Mouse (Mus musculus) gastrocnemius, adult 2 months (tissue): ENCODE data around the gene Ankrd65. TPM values are rescaled to one million over a fixed set of nuclear protein-coding genes. Genes with fewer than 3 reads are reported as not detected.
"Not testable (repeated sequence)": the region's sequence is repeated elsewhere in the genome, so short reads cannot be mapped to it uniquely, and the experiment has no call there.

Experiments
- DNase-seq: peaks from one replicate; pipeline ENCODE4 v3.0.0; 2022
- H3K27ac ChIP-seq: fragments of 200-600 bp; 2 replicates; pipeline ENCODE4 v1.8.1; 2022; ENCODE audit warnings: mild to moderate bottlenecking
- H3K4me3 ChIP-seq: fragments of 200-600 bp; 2 replicates; pipeline ENCODE4 v1.8.1; 2022; ENCODE audit warnings: mild to moderate bottlenecking, moderate library complexity
- CTCF ChIP-seq: fragments of 200-600 bp; IDR thresholded peaks from 2 replicates; pipeline ENCODE4 v1.8.1; 2022; ENCODE audit warnings: antibody characterized with exemption, mild to moderate bottlenecking, moderate library complexity
- intact Hi-C: fragments of 180-260 bp; cut with DNase I; formaldehyde crosslinking; loops from one replicate; pipeline ENCODE4 v1.15.1; 2025
- total RNA-seq, 2 experiments: library from RNA; stranded (reverse); gene quantifications; 2 replicates each; pipeline ENCODE4 v1.2.3; 2021

Gene Ankrd65
- total RNA-seq, 2 experiments from 2014 or later, result not detected

GRCm38 (mm10) chr4:155779498-155779897, 10.7 kb upstream of the Ankrd65 start:
- H3K27ac ChIP-seq, result peak overlapping the region; percentile 97
- TF ChIP-seq CTCF, result no peak
- DNase-seq, result no peak
- intact Hi-C loops, result no loop called here
- no peak overlapping the region for H3K4me3 ChIP-seq

- Histone ChIP-seq H3K27ac (peak overlapping the region; percentile 97), H3K4me3 (peak overlapping the region; percentile 43)
- no peak for TF ChIP-seq CTCF
- peak; percentile 92 for DNase-seq
- intact Hi-C loops, result no loop called here
These were observed 9.3 kb upstream of the Ankrd65 start for GRCm38 (mm10) chr4:155780895-155781294.

- DNase-seq, result no peak
- TF ChIP-seq CTCF, result no peak
- intact Hi-C loops, result loop anchor here (1.0 kb wide), 1 partner anchor 13 kb away; no protein-coding TSS in a partner anchor
- peak overlapping the region; percentile 90 for H3K4me3 ChIP-seq
- peak overlapping the region; percentile 97 for H3K27ac ChIP-seq
These were observed 6.7 kb upstream of the Ankrd65 start for GRCm38 (mm10) chr4:155783486-155784080.

GRCm38 (mm10) chr4:155784081-155784701, 6.0 kb upstream of the Ankrd65 start:
- Histone ChIP-seq H3K27ac (peak overlapping the region; percentile 97), H3K4me3 (peak overlapping the region; percentile 90)
- peak; percentile 91 for DNase-seq
- TF ChIP-seq CTCF, result peak; percentile 88
- intact Hi-C loops, result loop anchor here (1.0 kb wide), 1 partner anchor 14 kb away; no protein-coding TSS in a partner anchor

GRCm38 (mm10) chr4:155785246-155785645, 5.0 kb upstream of the Ankrd65 start:
- intact Hi-C loops, result no loop called here
- H3K27ac ChIP-seq, result peak overlapping the region; percentile 48; the same call in 1 of the 2 replicates

GRCm38 (mm10) chr4:155785819-155786218, 4.4 kb upstream of the Ankrd65 start, which contains the start of gene Tmem88b:
Gene Tmem88b, minus strand, starts transcription at chr4:155785874.
- peak within 1 kb of the TSS; percentile 97 for H3K27ac ChIP-seq
- TF ChIP-seq CTCF, result no peak; the same call in 1 of the 2 replicates
- H3K4me3 ChIP-seq, result peak within 1 kb of the TSS; percentile 90
- intact Hi-C loops, result no loop called here
- DNase-seq, result no peak

More at GRCm38 (mm10) chr4:155785246-155785645, 5.0 kb upstream of the Ankrd65 start:
- H3K4me3 ChIP-seq, result no peak overlapping the region; the same call in 1 of the 2 replicates
- no peak for TF ChIP-seq CTCF
- no peak for DNase-seq

GRCm38 (mm10) chr4:155788300-155788699, 1.9 kb upstream of the Ankrd65 start:
- no peak for DNase-seq
- intact Hi-C loops, result no loop called here
- Histone ChIP-seq H3K27ac (no peak overlapping the region), H3K4me3 (no peak overlapping the region)
- no peak for TF ChIP-seq CTCF

GRCm38 (mm10) chr4:155788833-155789232, 1.4 kb upstream of the Ankrd65 start:
- intact Hi-C loops, DNase-seq, H3K27ac ChIP-seq, H3K4me3 ChIP-seq: not testable (repeated sequence)

- Histone ChIP-seq H3K4me3 (no peak overlapping the region), H3K27ac (no peak overlapping the region)
- intact Hi-C loops, result no loop called here
- no peak for TF ChIP-seq CTCF
- DNase-seq, result no peak
These were observed 467 bp downstream of the Ankrd65 start for GRCm38 (mm10) chr4:155790650-155791161.

- DNase-seq, result no peak
- H3K4me3 ChIP-seq, result no peak overlapping the region
- no peak for TF ChIP-seq CTCF
- intact Hi-C loops, result no loop called here
- no peak overlapping the region for H3K27ac ChIP-seq
These were observed 1.1 kb downstream of the Ankrd65 start for GRCm38 (mm10) chr4:155791240-155791933.

- intact Hi-C loops, result no loop called here
- no peak for TF ChIP-seq CTCF
- H3K27ac ChIP-seq, result no peak overlapping the region
- DNase-seq, result no peak
- no peak overlapping the region for H3K4me3 ChIP-seq
These were observed 3.5 kb downstream of the Ankrd65 start for GRCm38 (mm10) chr4:155793730-155794129.

- Histone ChIP-seq H3K27ac (no peak overlapping the region), H3K4me3 (no peak overlapping the region)
- intact Hi-C loops, result no loop called here
- no peak for DNase-seq
- no peak for TF ChIP-seq CTCF
These were observed 11.8 kb downstream of the Ankrd65 start for GRCm38 (mm10) chr4:155802075-155802474.
